Mouse (Mus musculus) MEL (cell line): ENCODE results near the gene Ndufaf2. TPM values are rescaled to one million over a fixed set of nuclear protein-coding genes. Genes with fewer than 3 reads are reported as not detected.

Experiments used
- DNase-seq: peaks from one replicate; pipeline ENCODE4 v3.0.0; 2011; ENCODE audit warnings: low read depth, low spot score
- H3K27ac ChIP-seq: 2 replicates; pipeline ENCODE4 v1.5.1; 2012; ENCODE audit warnings: low read depth, mild to moderate bottlenecking, control low read depth, low read length, moderate library complexity; ENCODE audit not compliant: control insufficient read depth
- H3K27me3 ChIP-seq, 2 experiments: fragments of 150-350 bp in 1 of 2; sonication (generic) in 1 of 2; 2 replicates each; pipeline ENCODE4 v1.6.1; 2012; ENCODE audit warnings: low read length in 2 of 2, mild to moderate bottlenecking in 2 of 2, improper control_type of control experiment in 1 of 2, moderate library complexity in 1 of 2; ENCODE audit not compliant: insufficient read depth in 2 of 2, control insufficient read depth in 1 of 2
- H3K36me3 ChIP-seq, 2 experiments: 2 replicates each; pipeline ENCODE4 v1.6.1; 2012 to 2014; ENCODE audit warnings: low read length in 2 of 2, improper control_type of control experiment in 1 of 2, inconsistent platforms in 1 of 2, mild to moderate bottlenecking in 1 of 2; ENCODE audit not compliant: insufficient read depth in 2 of 2, control insufficient read depth in 1 of 2
- H3K4me1 ChIP-seq, 2 experiments: fragments of 150-350 bp in 1 of 2; sonication (generic) in 1 of 2; 2 replicates each; pipeline ENCODE4 v1.6.1; 2012; ENCODE audit warnings: low read length in 2 of 2, improper control_type of control experiment in 1 of 2, mild to moderate bottlenecking in 1 of 2; ENCODE audit not compliant: insufficient read depth in 2 of 2, control insufficient read depth in 1 of 2
- H3K4me3 ChIP-seq, 2 experiments: fragments of 150-350 bp in 1 of 2; sonication (generic) in 1 of 2; 2 replicates each; pipeline ENCODE4 v1.5.1; 2012; ENCODE audit warnings: low read depth in 2 of 2, low read length in 2 of 2, mild to moderate bottlenecking in 2 of 2, moderate library complexity in 2 of 2, control low read depth in 1 of 2, improper control_type of control experiment in 1 of 2; ENCODE audit not compliant: control insufficient read depth in 1 of 2, insufficient read depth in 1 of 2
- H3K79me2 ChIP-seq: 2 replicates; pipeline ENCODE4 v1.6.1; 2012; ENCODE audit warnings: mild to moderate bottlenecking, low read length, moderate library complexity; ENCODE audit not compliant: control insufficient read depth, poor library complexity, insufficient read depth
- H3K9ac ChIP-seq: 2 replicates; pipeline ENCODE4 v1.6.1; 2012; ENCODE audit warnings: low read depth, mild to moderate bottlenecking, control low read depth, low read length, moderate library complexity; ENCODE audit not compliant: control insufficient read depth, poor library complexity, severe bottlenecking
- H3K9me3 ChIP-seq: fragments of 150-350 bp; sonication (generic); replicated peaks from 2 replicates; pipeline ENCODE4 v1.6.1; 2012; ENCODE audit warnings: mild to moderate bottlenecking, low read length, improper control_type of control experiment, moderate library complexity; ENCODE audit not compliant: insufficient read depth
- BHLHE40 ChIP-seq: IDR thresholded peaks from 2 replicates; pipeline ENCODE4 v1.6.1; 2012; ENCODE audit warnings: low read depth, mild to moderate bottlenecking, inconsistent platforms, low read length, improper control_type of control experiment, borderline replicate concordance
- CHD1 ChIP-seq: IDR thresholded peaks from 2 replicates; pipeline ENCODE4 v1.6.1; 2012; ENCODE audit warnings: low read depth, mild to moderate bottlenecking, inconsistent platforms, low read length, improper control_type of control experiment
- CHD2 ChIP-seq: IDR thresholded peaks from 2 replicates; pipeline ENCODE4 v1.6.1; 2011; ENCODE audit warnings: low read length, improper control_type of control experiment
- E2F4 ChIP-seq: IDR thresholded peaks from 2 replicates; pipeline ENCODE4 v1.6.1; 2011; ENCODE audit warnings: low read depth, low read length, improper control_type of control experiment, borderline replicate concordance
- ELF1 ChIP-seq: IDR thresholded peaks from 2 replicates; pipeline ENCODE4 v1.6.1; 2014; ENCODE audit warnings: low read depth, mild to moderate bottlenecking, inconsistent platforms, low read length, improper control_type of control experiment, moderate library complexity
- EP300 ChIP-seq, 2 experiments: IDR thresholded peaks; 2 replicates each; pipeline ENCODE4 v1.6.1; 2011; ENCODE audit warnings: improper control_type of control experiment in 2 of 2, low read length in 2 of 2, low read depth in 1 of 2, mild to moderate bottlenecking in 1 of 2
- ETS1 ChIP-seq: IDR thresholded peaks from 2 replicates; pipeline ENCODE4 v1.6.1; 2012; ENCODE audit warnings: low read depth, mild to moderate bottlenecking, inconsistent platforms, low read length, improper control_type of control experiment, moderate library complexity
- GABPA ChIP-seq: IDR thresholded peaks from 2 replicates; pipeline ENCODE4 v1.6.1; 2012; ENCODE audit warnings: low read depth, mild to moderate bottlenecking, inconsistent platforms, low read length, improper control_type of control experiment, moderate library complexity
- HCFC1 ChIP-seq: IDR thresholded peaks from 2 replicates; pipeline ENCODE4 v1.6.1; 2012; ENCODE audit warnings: low read depth, mild to moderate bottlenecking, inconsistent platforms, low read length, improper control_type of control experiment, moderate library complexity
- JUND ChIP-seq: IDR thresholded peaks from 2 replicates; pipeline ENCODE4 v1.6.1; 2011; ENCODE audit warnings: low read depth, mild to moderate bottlenecking, improper control_type of control experiment, low read length
- KAT2A ChIP-seq: conservative IDR thresholded peaks from 2 replicates; pipeline ENCODE4 v1.6.1; 2012; ENCODE audit warnings: low read depth, low read length, improper control_type of control experiment, inconsistent platforms
- MAX ChIP-seq: IDR thresholded peaks from 2 replicates; pipeline ENCODE4 v1.6.1; 2011; ENCODE audit warnings: low read length, improper control_type of control experiment
- MEF2A ChIP-seq: IDR thresholded peaks from 2 replicates; pipeline ENCODE4 v1.6.1; 2014; ENCODE audit warnings: low read depth, mild to moderate bottlenecking, inconsistent platforms, low read length, improper control_type of control experiment; ENCODE audit not compliant: poor library complexity, insufficient replicate concordance, severe bottlenecking; ENCODE audit errors: extremely low read depth
- MXI1 ChIP-seq: IDR thresholded peaks from 2 replicates; pipeline ENCODE4 v1.6.1; 2011; ENCODE audit warnings: mild to moderate bottlenecking, low read depth, low read length, improper control_type of control experiment
- MYB ChIP-seq: IDR thresholded peaks from 2 replicates; pipeline ENCODE4 v1.6.1; 2011; ENCODE audit warnings: mild to moderate bottlenecking, low read depth, low read length, improper control_type of control experiment
- NELFE ChIP-seq: IDR thresholded peaks from 2 replicates; pipeline ENCODE4 v1.6.1; 2011; ENCODE audit warnings: low read depth, low read length, improper control_type of control experiment
- NRF1 ChIP-seq: IDR thresholded peaks from 2 replicates; pipeline ENCODE4 v1.6.1; 2014; ENCODE audit warnings: low read depth, mild to moderate bottlenecking, inconsistent platforms, low read length, improper control_type of control experiment, moderate library complexity; ENCODE audit not compliant: poor library complexity, insufficient read depth, severe bottlenecking
- POLR2A ChIP-seq, 2 experiments: IDR thresholded peaks; 2 replicates each; pipeline ENCODE4 v1.6.1; 2011 to 2012; ENCODE audit warnings: low read length in 2 of 2, mild to moderate bottlenecking in 2 of 2, control low read depth in 1 of 2, improper control_type of control experiment in 1 of 2, low read depth in 1 of 2, moderate library complexity in 1 of 2; ENCODE audit not compliant: control insufficient read depth in 1 of 2, insufficient read depth in 1 of 2, poor library complexity in 1 of 2
- POLR2AphosphoS2 ChIP-seq: IDR thresholded peaks from 2 replicates; pipeline ENCODE4 v1.6.1; 2011; ENCODE audit warnings: low read length, improper control_type of control experiment
- POLR2AphosphoS5 ChIP-seq: IDR thresholded peaks from 2 replicates; pipeline ENCODE4 v1.6.1; 2012; ENCODE audit warnings: low read depth, borderline replicate concordance, mild to moderate bottlenecking, inconsistent platforms, low read length, moderate library complexity, mixed read lengths
- RAD21 ChIP-seq: IDR thresholded peaks from 2 replicates; pipeline ENCODE4 v1.6.1; 2011; ENCODE audit warnings: mild to moderate bottlenecking, low read depth, low read length, improper control_type of control experiment
- RCOR1 ChIP-seq: IDR thresholded peaks from 2 replicates; pipeline ENCODE4 v1.6.1; 2012; ENCODE audit warnings: low read depth, mild to moderate bottlenecking, inconsistent platforms, low read length, improper control_type of control experiment
- SIN3A ChIP-seq: IDR thresholded peaks from 2 replicates; pipeline ENCODE4 v1.6.1; 2012; ENCODE audit warnings: low read length, improper control_type of control experiment, inconsistent platforms
- SMC3 ChIP-seq: IDR thresholded peaks from 2 replicates; pipeline ENCODE4 v1.6.1; 2011; ENCODE audit warnings: low read depth, low read length, improper control_type of control experiment
- TBP ChIP-seq: IDR thresholded peaks from 2 replicates; pipeline ENCODE4 v1.8.0; 2011; ENCODE audit warnings: low read depth, low read length, improper control_type of control experiment
- USF1 ChIP-seq: IDR thresholded peaks from 2 replicates; pipeline ENCODE4 v1.6.1; 2014; ENCODE audit warnings: low read depth, mild to moderate bottlenecking, inconsistent platforms, low read length, improper control_type of control experiment, moderate library complexity
- USF2 ChIP-seq, 2 experiments: IDR thresholded peaks; 2 replicates each; pipeline ENCODE4 v1.6.1; 2011 to 2012; ENCODE audit warnings: improper control_type of control experiment in 2 of 2, low read length in 2 of 2, borderline replicate concordance in 1 of 2, inconsistent platforms in 1 of 2, low read depth in 1 of 2, mild to moderate bottlenecking in 1 of 2; ENCODE audit not compliant: insufficient read depth in 1 of 2
- ZC3H11A ChIP-seq: IDR thresholded peaks from 2 replicates; pipeline ENCODE4 v1.6.1; 2012; ENCODE audit warnings: low read depth, mild to moderate bottlenecking, inconsistent platforms, low read length, improper control_type of control experiment
- ZMIZ1 ChIP-seq: IDR thresholded peaks from 2 replicates; pipeline ENCODE4 v1.6.1; 2012; ENCODE audit warnings: low read depth, mild to moderate bottlenecking, inconsistent platforms, low read length, improper control_type of control experiment, moderate library complexity
- polyA plus RNA-seq, 2 experiments: library from polyadenylated mRNA; stranded (reverse) in 1 of 2; unstranded in 1 of 2; fragments of >175 nt in 1 of 2; fragments of >200 nt in 1 of 2; gene quantifications; 2 replicates each; pipeline versions ENCODE4 v1.2.1 to v1.2.4; 2012; ENCODE audit warnings: low replicate concordance in 2 of 2, low read depth in 1 of 2; ENCODE audit not compliant: insufficient read length in 2 of 2, insufficient read depth in 1 of 2, missing spikeins in 1 of 2
- total RNA-seq: library from RNA; depleted of rRNA; stranded (reverse); fragments of 300-350 nt; gene quantifications from 2 replicates; pipeline ENCODE4 v1.2.3, GENCODE M21; 2012

Gene Ndufaf2
- total and polyA plus RNA-seq, 3 experiments: 50.9 to 76.0 TPM; not detected in 1

- H3K36me3 ChIP-seq: peaks cover 0 to 9% of the 10 kb centered on the region in 2 experiments; a peak in 2 of 4 replicates
- H3K9me3 ChIP-seq: no peaks in the 10 kb centered on the region
- H3K4me1 ChIP-seq: peaks cover 8 to 9% of the 10 kb centered on the region in 2 experiments
- DNase-seq: no peak
- TF ChIP-seq SMC3 (no peak), MYB (no peak), E2F4 (no peak), ETS1 (no peak), GABPA (no peak), TBP (no peak), ZMIZ1 (no peak), MEF2A (no peak), ZC3H11A (no peak), RAD21 (no peak), MAX (no peak), POLR2AphosphoS2 (no peak), HCFC1 (no peak), CHD2 (no peak)
- no peak overlapping the region for H3K9ac ChIP-seq
- no peaks in the 10 kb centered on the region for H3K27me3 ChIP-seq
- H3K79me2 ChIP-seq: no peaks in the 10 kb centered on the region
- H3K4me3 ChIP-seq: no peak overlapping the region
- H3K27ac ChIP-seq: no peak overlapping the region
Observed at GRCm38 (mm10) chr13:108062900-108063299, 95.5 kb downstream of the Ndufaf2 start.

- Histone ChIP-seq H3K27ac (no peak overlapping the region), H3K4me3 (no peak overlapping the region), H3K9ac (no peak overlapping the region), H3K9me3 (no peaks in the 10 kb centered on the region), H3K27me3 (no peaks in the 10 kb centered on the region), H3K79me2 (no peaks in the 10 kb centered on the region), H3K36me3 (peaks cover 0 to 14% of the 10 kb centered on the region in 2 experiments; a peak in 2 of 4 replicates), H3K4me1 (peaks cover 5 to 16% of the 10 kb centered on the region in 2 experiments; a peak in 3 of 4 replicates)
- TF ChIP-seq ZC3H11A (no peak), POLR2A (IDR thresholded peaks at IDR 0.05; ENCODE audit: control insufficient read depth in 1 of 2, insufficient read depth in 1 of 2, low read depth in 1 of 2, low read length in 2 of 2, poor library complexity in 1 of 2) (no peak), NRF1 (no peak), EP300 (IDR thresholded peaks at IDR 0.05; ENCODE audit: low read depth in 1 of 2, low read length in 2 of 2) (no peak), BHLHE40 (no peak), POLR2AphosphoS5 (no peak), CHD1 (no peak), CHD2 (no peak), E2F4 (no peak), NELFE (no peak), USF1 (no peak), GABPA (no peak), ELF1 (no peak), MAX (no peak), JUND (no peak), MXI1 (no peak), KAT2A (no peak), USF2 (IDR thresholded peaks at IDR 0.05; ENCODE audit: borderline replicate concordance in 1 of 2, insufficient read depth in 1 of 2, low read depth in 1 of 2, low read length in 2 of 2) (no peak), RCOR1 (no peak), SIN3A (no peak)
- no peak for DNase-seq
Observed at GRCm38 (mm10) chr13:108060936-108061578, 97.4 kb downstream of the Ndufaf2 start.
